Mouse (Mus musculus): ENCODE results near the gene Lsm14b. TPM values are rescaled to one million over a fixed set of nuclear protein-coding genes. Genes with fewer than 3 reads are reported as not detected.

Lsm14b gene
- polyA plus RNA-seq, 1 experiment from 2014 or later: 2.0 TPM

GRCm38 (mm10) chr2:179986437-179987022 is 38.3 kb upstream of the Lsm14b start:
- DNase-seq (no peak), ATAC-seq (ENCODE audit: low read depth) (no peak)
- 61% methylated on average over 10 of the region's 10 CpGs for WGBS (ENCODE audit: insufficient replicate concordance)
- Histone ChIP-seq H3K4me3 (replicated peaks) (no peak overlapping the region), H3K4me2 (no peak overlapping the region), H3K4me1 (replicated peaks) (no peaks in the 10 kb centered on the region), H3K9ac (no peak overlapping the region), H3K27ac (no peak overlapping the region), H3K36me3 (no peaks in the 10 kb centered on the region), H3K9me3 (replicated peaks) (no peaks in the 10 kb centered on the region), H3K27me3 (no peaks in the 10 kb centered on the region)

- H3K9me3 ChIP-seq (replicated peaks): no peaks in the 10 kb centered on the region
- H3K9ac ChIP-seq: no peak overlapping the region
- no peak overlapping the region for H3K4me3 ChIP-seq (replicated peaks)
- no peak for DNase-seq
- no peak overlapping the region for H3K27ac ChIP-seq
- no peaks in the 10 kb centered on the region for H3K36me3 ChIP-seq
- 60% methylated on average over 1 of the region's 1 CpGs for WGBS (ENCODE audit: insufficient replicate concordance)
- no peak for ATAC-seq (ENCODE audit: low read depth)
- H3K4me2 ChIP-seq: no peak overlapping the region
- no peaks in the 10 kb centered on the region for H3K27me3 ChIP-seq
- no peaks in the 10 kb centered on the region for H3K4me1 ChIP-seq (replicated peaks)
These were observed 35.7 kb upstream of the Lsm14b start for GRCm38 (mm10) chr2:179989098-179989497.

GRCm38 (mm10) chr2:179993071-179993470 is 31.7 kb upstream of the Lsm14b start:
- no peak for DNase-seq
- no peak overlapping the region for H3K27ac ChIP-seq
- H3K27me3 ChIP-seq: no peaks in the 10 kb centered on the region
- H3K9me3 ChIP-seq (replicated peaks): no peaks in the 10 kb centered on the region
- no peak overlapping the region for H3K4me3 ChIP-seq (replicated peaks)
- H3K4me1 ChIP-seq (replicated peaks): no peaks in the 10 kb centered on the region
- ATAC-seq (ENCODE audit: low read depth): no peak
- 75% methylated on average over 5 of the region's 5 CpGs for WGBS (ENCODE audit: insufficient replicate concordance)
- H3K36me3 ChIP-seq: no peaks in the 10 kb centered on the region
- no peak overlapping the region for H3K9ac ChIP-seq
- H3K4me2 ChIP-seq: no peak overlapping the region

- 38% methylated on average over 4 of the region's 4 CpGs for WGBS (ENCODE audit: insufficient replicate concordance)
- H3K9ac ChIP-seq: no peak overlapping the region
- DNase-seq (no peak), ATAC-seq (ENCODE audit: low read depth) (no peak)
- H3K36me3 ChIP-seq: no peaks in the 10 kb centered on the region
- no peak overlapping the region for H3K4me2 ChIP-seq
- H3K9me3 ChIP-seq (replicated peaks): no peaks in the 10 kb centered on the region
- no peaks in the 10 kb centered on the region for H3K27me3 ChIP-seq
- no peaks in the 10 kb centered on the region for H3K4me1 ChIP-seq (replicated peaks)
- no peak overlapping the region for H3K4me3 ChIP-seq (replicated peaks)
- no peak overlapping the region for H3K27ac ChIP-seq
These were observed 26.4 kb upstream of the Lsm14b start for GRCm38 (mm10) chr2:179998431-179998830.

GRCm38 (mm10) chr2:180001635-180002034 is 23.2 kb upstream of the Lsm14b start:
- Histone ChIP-seq H3K4me1 (replicated peaks) (no peaks in the 10 kb centered on the region), H3K27ac (no peak overlapping the region), H3K4me3 (replicated peaks) (no peak overlapping the region), H3K36me3 (no peaks in the 10 kb centered on the region), H3K27me3 (peaks cover 12% of the 10 kb centered on the region; the same call in 1 of the 2 replicates), H3K9ac (no peak overlapping the region), H3K9me3 (replicated peaks) (no peaks in the 10 kb centered on the region), H3K4me2 (no peak overlapping the region)
- 76% methylated on average over 9 of the region's 9 CpGs for WGBS (ENCODE audit: insufficient replicate concordance)
- ATAC-seq (ENCODE audit: low read depth) (no peak), DNase-seq (no peak)

- no peaks in the 10 kb centered on the region for H3K36me3 ChIP-seq
- ATAC-seq (ENCODE audit: low read depth): no peak
- WGBS (ENCODE audit: insufficient replicate concordance): 36% methylated on average over 5 of the region's 5 CpGs
These were observed 19.0 kb upstream of the Lsm14b start for GRCm38 (mm10) chr2:180005656-180006351.

GRCm38 (mm10) chr2:180006352-180007017 is 18.3 kb upstream of the Lsm14b start:
- Histone ChIP-seq H3K4me1 (replicated peaks) (no peaks in the 10 kb centered on the region), H3K9ac (no peak overlapping the region), H3K9me3 (replicated peaks) (no peaks in the 10 kb centered on the region), H3K36me3 (no peaks in the 10 kb centered on the region), H3K4me2 (no peak overlapping the region), H3K27me3 (peaks cover 12% of the 10 kb centered on the region; the same call in 1 of the 2 replicates), H3K4me3 (replicated peaks) (no peak overlapping the region), H3K27ac (no peak overlapping the region)
- no peak for ATAC-seq (ENCODE audit: low read depth)
- 39% methylated on average over 8 of the region's 9 CpGs for WGBS (ENCODE audit: insufficient replicate concordance)
- no peak for DNase-seq

More at GRCm38 (mm10) chr2:180005656-180006351, 19.0 kb upstream of the Lsm14b start:
- Histone ChIP-seq H3K9ac (no peak overlapping the region), H3K4me1 (replicated peaks) (no peaks in the 10 kb centered on the region), H3K9me3 (replicated peaks) (no peaks in the 10 kb centered on the region), H3K27me3 (peaks cover 12% of the 10 kb centered on the region; the same call in 1 of the 2 replicates), H3K27ac (no peak overlapping the region), H3K4me3 (replicated peaks) (no peak overlapping the region), H3K4me2 (no peak overlapping the region)
- no peak for DNase-seq

GRCm38 (mm10) chr2:180010686-180011085 is 14.1 kb upstream of the Lsm14b start:
- H3K36me3 ChIP-seq: no peaks in the 10 kb centered on the region
- no peak overlapping the region for H3K9ac ChIP-seq
- no peak overlapping the region for H3K4me2 ChIP-seq
- no peaks in the 10 kb centered on the region for H3K9me3 ChIP-seq (replicated peaks)
- no peak for ATAC-seq (ENCODE audit: low read depth)
- 87% methylated on average over 7 of the region's 7 CpGs for WGBS (ENCODE audit: insufficient replicate concordance)
- H3K4me1 ChIP-seq (replicated peaks): no peaks in the 10 kb centered on the region
- peaks cover 8% of the 10 kb centered on the region; the same call in 1 of the 2 replicates for H3K27me3 ChIP-seq
- H3K4me3 ChIP-seq (replicated peaks): no peak overlapping the region
- H3K27ac ChIP-seq: no peak overlapping the region
- DNase-seq: no peak

GRCm38 (mm10) chr2:180011370-180011769 is 13.4 kb upstream of the Lsm14b start:
- Histone ChIP-seq H3K27me3 (peaks cover 3% of the 10 kb centered on the region; the same call in 1 of the 2 replicates), H3K9ac (no peak overlapping the region), H3K36me3 (no peaks in the 10 kb centered on the region), H3K4me1 (replicated peaks) (no peaks in the 10 kb centered on the region), H3K4me3 (replicated peaks) (no peak overlapping the region), H3K27ac (no peak overlapping the region), H3K9me3 (replicated peaks) (no peaks in the 10 kb centered on the region), H3K4me2 (no peak overlapping the region)
- ATAC-seq (ENCODE audit: low read depth) (no peak), DNase-seq (no peak)
- 73% methylated on average over 6 of the region's 6 CpGs for WGBS (ENCODE audit: insufficient replicate concordance)

- DNase-seq: no peak
- Histone ChIP-seq H3K4me1 (replicated peaks) (no peaks in the 10 kb centered on the region), H3K4me2 (no peak overlapping the region), H3K4me3 (replicated peaks) (no peak overlapping the region), H3K36me3 (no peaks in the 10 kb centered on the region), H3K9me3 (replicated peaks) (no peaks in the 10 kb centered on the region), H3K27me3 (peaks cover 6% of the 10 kb centered on the region; the same call in 1 of the 2 replicates), H3K9ac (no peak overlapping the region), H3K27ac (no peak overlapping the region)
- WGBS (ENCODE audit: insufficient replicate concordance): 74% methylated on average over 7 of the region's 7 CpGs
- no peak for ATAC-seq (ENCODE audit: low read depth)
These were observed 11.1 kb upstream of the Lsm14b start for GRCm38 (mm10) chr2:180013686-180014085.

- H3K27me3 ChIP-seq: peaks cover 37% of the 10 kb centered on the region
- DNase-seq: no peak
- ATAC-seq (ENCODE audit: low read depth): no peak
- no peaks in the 10 kb centered on the region for H3K9me3 ChIP-seq (replicated peaks)
- H3K4me3 ChIP-seq (replicated peaks): no peak overlapping the region
- H3K27ac ChIP-seq: no peak overlapping the region
- 70% methylated on average over 4 of the region's 4 CpGs for WGBS (ENCODE audit: insufficient replicate concordance)
- H3K36me3 ChIP-seq: no peaks in the 10 kb centered on the region
- no peak overlapping the region for H3K9ac ChIP-seq
- no peaks in the 10 kb centered on the region for H3K4me1 ChIP-seq (replicated peaks)
- H3K4me2 ChIP-seq: no peak overlapping the region
These were observed 7.2 kb upstream of the Lsm14b start for GRCm38 (mm10) chr2:180017632-180018031.
